Mouse (Mus musculus) liver, embryonic 14.5 days (tissue): ENCODE results near the gene Ino80d. TPM values are rescaled to one million over a fixed set of nuclear protein-coding genes. Genes with fewer than 3 reads are reported as not detected.

Experiments
- ATAC-seq: fragments of 200-750 bp; cut with Nextera tagmentation; 2 replicates; pipeline ENCODE4 v1.8.0; 2017; ENCODE audit warnings: moderate number of reproducible peaks, mild to moderate bottlenecking, moderate library complexity; ENCODE audit not compliant: insufficient read depth
- DNase-seq, 3 experiments: peaks; one replicate each; pipeline ENCODE4 v3.0.0-alpha.2; 2012 to 2013; ENCODE audit warnings: low read depth in 3 of 3, low spot score in 3 of 3
- H3K27ac ChIP-seq: fragments of 300-500 bp; sonication (generic); 2 replicates; pipeline ENCODE4 v1.5.1; 2014; ENCODE audit warnings: moderate library complexity, mild to moderate bottlenecking, control low read depth, inconsistent platforms
- H3K27me3 ChIP-seq: fragments of 300-500 bp; sonication (generic); 2 replicates; pipeline ENCODE4 v1.6.1; 2014; ENCODE audit warnings: mild to moderate bottlenecking, low read length, moderate library complexity; ENCODE audit not compliant: control insufficient read depth, insufficient read depth
- H3K36me3 ChIP-seq: fragments of 300-500 bp; sonication (generic); replicated peaks from 2 replicates; pipeline ENCODE4 v1.6.1; 2014; ENCODE audit warnings: low read depth; ENCODE audit not compliant: control insufficient read depth, insufficient read depth
- H3K4me1 ChIP-seq, 2 experiments: fragments of 200-500 bp in 1 of 2; fragments of 300-500 bp in 1 of 2; sonication (generic) in 1 of 2; replicated peaks; 2 replicates each; pipeline ENCODE4 v1.6.1; 2012 to 2014; ENCODE audit warnings: antibody characterized with exemption in 1 of 2, inconsistent platforms in 1 of 2, low read length in 1 of 2; ENCODE audit not compliant: control insufficient read depth in 2 of 2, insufficient read depth in 2 of 2
- H3K4me2 ChIP-seq: fragments of 300-500 bp; sonication (generic); 2 replicates; pipeline ENCODE4 v1.6.1; 2014; ENCODE audit warnings: low read depth, mild to moderate bottlenecking, control low read depth, moderate library complexity
- H3K4me3 ChIP-seq, 2 experiments: fragments of 200-500 bp in 1 of 2; fragments of 300-500 bp in 1 of 2; sonication (generic) in 1 of 2; 2 replicates each; pipeline ENCODE4 v1.5.1; 2012 to 2014; ENCODE audit warnings: low read depth in 2 of 2, low read length in 2 of 2, mild to moderate bottlenecking in 2 of 2, control low read depth in 1 of 2, inconsistent platforms in 1 of 2, moderate library complexity in 1 of 2; ENCODE audit not compliant: insufficient read depth in 1 of 2
- H3K9ac ChIP-seq: fragments of 300-500 bp; sonication (generic); replicated peaks from 2 replicates; pipeline ENCODE4 v1.6.1; 2014; ENCODE audit warnings: mild to moderate bottlenecking, control low read depth, moderate library complexity
- H3K9me3 ChIP-seq: fragments of 300-500 bp; sonication (generic); 2 replicates; pipeline ENCODE4 v1.6.1; 2016; ENCODE audit warnings: low read length, mixed read lengths; ENCODE audit not compliant: control insufficient read depth
- CTCF ChIP-seq: IDR thresholded peaks from 2 replicates; pipeline ENCODE4 v1.5.1; 2016; ENCODE audit warnings: antibody characterized with exemption, low read depth, control low read depth
- EP300 ChIP-seq: IDR thresholded peaks from 2 replicates; pipeline ENCODE4 v1.6.1; 2016; ENCODE audit warnings: antibody characterized with exemption, low read depth
- WGBS: fragments of 180-500 bp; shearing (Covaris S2); extraction: QIAGEN DNeasy Blood & Tissue Kit; methylation state at CpG from one replicate; pipeline ENCODE4 v1.1.7; 2014; ENCODE audit not compliant: insufficient replicate concordance; 5-methylcytosine and 5-hydroxymethylcytosine counted together
- polyA plus RNA-seq, 2 experiments: library from polyadenylated mRNA; depleted of rRNA in 1 of 2; stranded (reverse) in 1 of 2; unstranded in 1 of 2; fragments of >200 nt; fragmentation: Nextera tagmentation in 1 of 2; extraction: Ambion mirVana in 1 of 2; gene quantifications; 2 replicates each; pipeline versions ENCODE4 v1.2.1 to v1.2.3; 2012 to 2014

Ino80d gene
- polyA plus RNA-seq, 2 experiments: 2.5 to 3.4 TPM

DNA sequence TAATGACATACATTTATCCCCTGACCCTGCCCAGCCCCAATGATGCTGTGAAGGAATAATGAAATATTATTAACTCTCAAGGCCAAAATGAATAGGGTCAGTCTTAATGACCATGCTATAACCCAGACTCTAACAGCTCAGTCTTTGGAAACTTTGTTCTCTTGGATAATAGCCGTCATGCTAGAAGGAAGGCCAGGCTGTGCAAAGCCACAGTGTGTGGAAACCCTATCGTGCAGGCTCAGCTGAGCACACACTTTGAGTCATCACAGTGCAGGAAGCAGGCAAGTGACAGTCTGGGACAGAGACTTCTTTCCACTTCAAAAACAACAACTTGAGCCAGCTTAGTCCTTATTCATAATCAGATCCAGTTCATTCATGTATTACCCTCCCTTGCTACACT lies 126.9 kb downstream of the Ino80d start:
- Histone ChIP-seq H3K27ac (no peak overlapping the region), H3K36me3 (no peaks in the 10 kb centered on the region), H3K9ac (no peak overlapping the region), H3K27me3 (no peaks in the 10 kb centered on the region), H3K9me3 (no peaks in the 10 kb centered on the region), H3K4me3 (no peak overlapping the region), H3K4me2 (no peak overlapping the region), H3K4me1 (peaks cover 0 to 5% of the 10 kb centered on the region in 2 experiments; a peak in 1 of 4 replicates)
- WGBS: 49% methylated on average over 2 of the region's 2 CpGs
- ATAC-seq (no peak), DNase-seq (no peak)
- TF ChIP-seq EP300 (no peak), CTCF (no peak)

GRCm38 (mm10) chr1:62986267-62986666 lies 128.2 kb downstream of the Ino80d start:
- Histone ChIP-seq H3K9me3 (no peaks in the 10 kb centered on the region), H3K4me3 (no peak overlapping the region), H3K27ac (no peak overlapping the region), H3K4me1 (peaks cover 0 to 3% of the 10 kb centered on the region in 2 experiments; a peak in 1 of 4 replicates), H3K9ac (no peak overlapping the region), H3K27me3 (no peaks in the 10 kb centered on the region), H3K4me2 (0 out of 2 replicates have a peak overlapping the region, but pooled peaks have one; percentile 16), H3K36me3 (no peaks in the 10 kb centered on the region)
- DNase-seq (peak in 1 of 3 experiments; percentile 24), ATAC-seq (no peak)
- WGBS: 18% methylated on average over 7 of the region's 7 CpGs
- peak; percentile 67 for TF ChIP-seq CTCF
- no peak for TF ChIP-seq EP300

DNA sequence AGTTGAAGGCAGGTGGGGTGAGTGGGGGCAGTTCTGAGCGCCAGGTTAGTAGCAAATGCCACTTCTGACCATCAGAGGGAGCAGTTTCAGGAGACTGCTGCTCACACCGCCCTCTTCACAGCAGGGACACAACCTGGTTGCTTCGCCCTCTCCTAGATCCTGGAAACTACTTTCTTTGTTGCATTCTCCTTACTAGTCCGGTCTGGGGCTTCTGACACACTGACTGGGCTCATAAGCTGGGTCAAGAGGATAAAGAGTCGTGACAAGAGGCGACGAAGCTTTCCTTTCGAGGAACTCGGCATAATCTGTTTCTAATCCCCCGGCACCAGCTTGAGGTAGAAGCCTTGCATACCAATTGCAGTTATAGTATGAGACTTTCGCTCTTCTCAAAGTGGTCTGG lies 129.9 kb downstream of the Ino80d start:
- WGBS: 31% methylated on average over 11 of the region's 11 CpGs
- H3K36me3 ChIP-seq: no peaks in the 10 kb centered on the region
- H3K4me1 ChIP-seq: peaks cover 0 to 3% of the 10 kb centered on the region in 2 experiments; a peak in 1 of 4 replicates
- no peak overlapping the region for H3K27ac ChIP-seq
- H3K9me3 ChIP-seq: no peaks in the 10 kb centered on the region
- TF ChIP-seq EP300 (no peak), CTCF (peak; percentile 67)
- ATAC-seq (no peak), DNase-seq (no peak)
- no peak overlapping the region for H3K4me2 ChIP-seq
- H3K4me3 ChIP-seq: no peak overlapping the region
- no peak overlapping the region for H3K9ac ChIP-seq
- H3K27me3 ChIP-seq: no peaks in the 10 kb centered on the region

DNA sequence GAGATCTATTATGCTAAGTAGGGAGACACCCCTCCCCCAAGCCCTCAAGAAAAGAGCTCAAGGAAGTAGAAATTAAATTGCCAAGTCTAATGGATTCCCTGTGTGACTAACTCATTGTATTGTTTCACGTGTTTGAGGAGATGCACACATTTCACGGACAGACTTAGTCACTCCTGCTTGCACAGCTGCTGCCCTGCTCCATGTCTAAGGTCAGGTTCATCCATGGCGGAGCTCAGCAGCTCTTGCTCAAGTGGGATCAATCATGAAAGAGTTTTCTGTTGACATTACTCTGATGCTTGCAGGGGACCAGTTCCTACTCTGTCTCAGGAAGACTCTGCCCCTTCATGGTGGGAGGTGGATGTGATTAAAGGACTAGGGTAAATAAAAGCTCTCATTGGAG lies 137.7 kb downstream of the Ino80d start:
- peak; percentile 28; the same call in 1 of the 2 replicates for ATAC-seq
- WGBS: 57% methylated on average over 3 of the region's 3 CpGs

GRCm38 (mm10) chr1:62966885-62967284 lies 147.6 kb downstream of the Ino80d start:
- no peak for DNase-seq

More for the DNA sequence above, 137.7 kb downstream of the Ino80d start:
- no peak overlapping the region for H3K9ac ChIP-seq
- H3K9me3 ChIP-seq: no peaks in the 10 kb centered on the region
- H3K36me3 ChIP-seq: no peaks in the 10 kb centered on the region
- H3K4me3 ChIP-seq: no peak overlapping the region
- no peaks in the 10 kb centered on the region for H3K4me1 ChIP-seq
- H3K27ac ChIP-seq: no peak overlapping the region
- no peak for TF ChIP-seq EP300
- peak in 1 of 3 experiments; percentile 15 for DNase-seq
- no peaks in the 10 kb centered on the region for H3K27me3 ChIP-seq
- H3K4me2 ChIP-seq: no peak overlapping the region

More at GRCm38 (mm10) chr1:62966885-62967284, 147.6 kb downstream of the Ino80d start:
- Histone ChIP-seq H3K27me3 (no peaks in the 10 kb centered on the region), H3K9me3 (no peaks in the 10 kb centered on the region), H3K36me3 (no peaks in the 10 kb centered on the region), H3K4me1 (no peaks in the 10 kb centered on the region), H3K4me3 (no peak overlapping the region), H3K27ac (no peak overlapping the region), H3K9ac (no peak overlapping the region), H3K4me2 (no peak overlapping the region)
- ATAC-seq: no peak
- 9% methylated on average over 5 of the region's 5 CpGs for WGBS
- TF ChIP-seq CTCF (peak; percentile 67), EP300 (no peak)
